Mouse (Mus musculus) kidney, embryonic 16.5 days (tissue): ENCODE data around the gene Panx3. TPM values are rescaled to one million over a fixed set of nuclear protein-coding genes. Genes with fewer than 3 reads are reported as not detected.
A peak's percentile ranks its signal among the peaks of the same experiment; 100 is the strongest.

ENCODE experiments used
- ATAC-seq: fragments of 200-750 bp; cut with Nextera tagmentation; 2 replicates; pipeline ENCODE4 v1.8.0; 2017; ENCODE audit warnings: moderate TSS enrichment; ENCODE audit not compliant: low FRiP score, low TSS enrichment
- H3K27ac ChIP-seq: fragments of 300-500 bp; sonication (generic); 2 replicates; pipeline ENCODE4 v1.5.1; 2014; ENCODE audit warnings: low read length
- H3K27me3 ChIP-seq: fragments of 300-500 bp; sonication (generic); 2 replicates; pipeline ENCODE4 v1.6.1; 2014; ENCODE audit warnings: low read length, control low read depth, mixed read lengths; ENCODE audit not compliant: insufficient read depth
- H3K36me3 ChIP-seq: fragments of 300-500 bp; sonication (generic); 2 replicates; pipeline ENCODE4 v1.6.1; 2014; ENCODE audit warnings: low read length, control low read depth, mixed read lengths; ENCODE audit not compliant: insufficient read depth
- H3K4me1 ChIP-seq: fragments of 300-500 bp; sonication (generic); 2 replicates; pipeline ENCODE4 v1.6.1; 2014; ENCODE audit warnings: low read length, control low read depth, mixed read lengths; ENCODE audit not compliant: insufficient read depth
- H3K4me2 ChIP-seq: fragments of 300-500 bp; sonication (generic); replicated peaks from 2 replicates; pipeline ENCODE4 v1.6.1; 2014; ENCODE audit warnings: low read depth, low read length
- H3K4me3 ChIP-seq: fragments of 300-500 bp; sonication (generic); 2 replicates; pipeline ENCODE4 v1.5.1; 2014; ENCODE audit warnings: mild to moderate bottlenecking, low read length
- H3K9ac ChIP-seq: fragments of 300-500 bp; sonication (generic); replicated peaks from 2 replicates; pipeline ENCODE4 v1.6.1; 2014; ENCODE audit warnings: low read length
- H3K9me3 ChIP-seq: fragments of 300-500 bp; sonication (generic); 2 replicates; pipeline ENCODE4 v1.6.1; 2016; ENCODE audit warnings: low read length, control low read depth
- WGBS: fragments of 180-500 bp; shearing (Covaris S2); extraction: QIAGEN DNeasy Blood & Tissue Kit; methylation state at CpG from one replicate; pipeline ENCODE4 v1.1.7; 2014; 5-methylcytosine and 5-hydroxymethylcytosine counted together
- polyA plus RNA-seq: library from polyadenylated mRNA; unstranded; fragments of >200 nt; fragmentation: Nextera tagmentation; extraction: Ambion mirVana; gene quantifications from 2 replicates; pipeline ENCODE4 v1.2.1, GENCODE M21; 2015

Panx3 gene
- polyA plus RNA-seq, 1 experiment from 2014 or later = not detected

GRCm38 (mm10) chr9:37636800-37637542 lies 32.1 kb downstream of the Panx3 start:
- peak; percentile 39; the same call in 1 of the 2 replicates for ATAC-seq
- Histone ChIP-seq H3K36me3 (no peaks in the 10 kb centered on the region), H3K27me3 (no peaks in the 10 kb centered on the region), H3K4me3 (no peak overlapping the region), H3K4me2 (no peak overlapping the region), H3K4me1 (no peaks in the 10 kb centered on the region), H3K9me3 (no peaks in the 10 kb centered on the region), H3K27ac (no peak overlapping the region), H3K9ac (no peak overlapping the region)
- WGBS = 39% methylated on average over 6 of the region's 6 CpGs

DNA sequence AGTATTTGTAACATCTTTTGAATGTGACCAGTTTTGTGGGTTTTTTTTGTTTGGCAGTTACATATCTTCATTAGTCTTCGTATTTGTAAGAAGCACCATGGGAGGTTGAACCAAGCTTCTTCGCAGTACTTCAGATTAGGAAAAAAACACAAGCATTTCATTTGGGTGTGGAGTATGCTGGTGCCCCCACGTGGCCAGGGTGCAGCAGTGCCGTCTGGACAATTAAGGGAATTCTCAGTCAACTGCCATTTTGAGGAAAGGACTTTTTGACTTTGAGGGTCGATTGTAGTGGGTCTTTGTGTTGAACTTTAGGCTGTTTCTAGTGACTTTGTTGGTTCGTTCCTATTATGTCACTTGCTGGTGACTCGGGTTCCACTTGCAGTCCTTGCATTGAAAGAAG lies 32.7 kb downstream of the Panx3 start:
- Histone ChIP-seq H3K4me2 (no peak overlapping the region), H3K36me3 (no peaks in the 10 kb centered on the region), H3K27me3 (no peaks in the 10 kb centered on the region), H3K4me1 (no peaks in the 10 kb centered on the region), H3K9me3 (no peaks in the 10 kb centered on the region), H3K4me3 (no peak overlapping the region), H3K9ac (no peak overlapping the region), H3K27ac (no peak overlapping the region)
- WGBS = 19% methylated on average over 7 of the region's 7 CpGs
- ATAC-seq = peak; percentile 39; the same call in 1 of the 2 replicates

- Histone ChIP-seq H3K4me3 (no peak overlapping the region), H3K4me2 (no peak overlapping the region), H3K9me3 (no peaks in the 10 kb centered on the region), H3K9ac (no peak overlapping the region), H3K36me3 (no peaks in the 10 kb centered on the region), H3K27ac (no peak overlapping the region), H3K4me1 (no peaks in the 10 kb centered on the region), H3K27me3 (no peaks in the 10 kb centered on the region)
- WGBS = 91% methylated on average over 3 of the region's 3 CpGs
- ATAC-seq = no peak
Measured at GRCm38 (mm10) chr9:37634269-37634668, 34.8 kb downstream of the Panx3 start.

- Histone ChIP-seq H3K4me1 (no peaks in the 10 kb centered on the region), H3K36me3 (no peaks in the 10 kb centered on the region), H3K4me3 (no peak overlapping the region), H3K27me3 (no peaks in the 10 kb centered on the region), H3K9ac (no peak overlapping the region), H3K27ac (no peak overlapping the region), H3K9me3 (no peaks in the 10 kb centered on the region), H3K4me2 (no peak overlapping the region)
- ATAC-seq = no peak
- WGBS = 88% methylated on average over 2 of the region's 2 CpGs
Measured at GRCm38 (mm10) chr9:37632305-37632704, 36.7 kb downstream of the Panx3 start.

DNA sequence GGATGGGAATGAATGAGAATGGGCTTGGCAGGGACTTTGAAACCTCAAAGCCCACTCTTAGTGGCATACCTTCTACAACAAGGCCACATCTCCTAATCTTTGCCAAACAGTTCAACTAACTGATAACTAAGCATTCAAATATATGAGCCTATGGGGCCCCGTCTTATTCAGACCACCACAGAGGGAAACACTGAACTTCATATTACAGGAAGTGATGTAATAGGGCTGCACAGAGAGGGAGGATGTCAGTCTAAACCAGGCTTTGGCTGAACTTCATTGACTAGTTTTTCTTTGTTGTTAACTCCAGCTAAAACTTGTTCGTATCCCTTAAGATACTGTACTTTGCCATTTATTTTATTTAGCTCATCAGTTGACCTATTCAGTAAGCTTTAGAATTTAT lies 39.1 kb downstream of the Panx3 start:
- H3K4me1 ChIP-seq = no peaks in the 10 kb centered on the region
- H3K27ac ChIP-seq = no peak overlapping the region
- ATAC-seq = no peak
- 82% methylated on average over 2 of the region's 2 CpGs for whole genome bisulfite sequencing
- no peaks in the 10 kb centered on the region for H3K9me3 ChIP-seq
- H3K4me3 ChIP-seq = no peak overlapping the region
- H3K9ac ChIP-seq = no peak overlapping the region
- no peak overlapping the region for H3K4me2 ChIP-seq
- H3K27me3 ChIP-seq = no peaks in the 10 kb centered on the region
- H3K36me3 ChIP-seq = no peaks in the 10 kb centered on the region

DNA sequence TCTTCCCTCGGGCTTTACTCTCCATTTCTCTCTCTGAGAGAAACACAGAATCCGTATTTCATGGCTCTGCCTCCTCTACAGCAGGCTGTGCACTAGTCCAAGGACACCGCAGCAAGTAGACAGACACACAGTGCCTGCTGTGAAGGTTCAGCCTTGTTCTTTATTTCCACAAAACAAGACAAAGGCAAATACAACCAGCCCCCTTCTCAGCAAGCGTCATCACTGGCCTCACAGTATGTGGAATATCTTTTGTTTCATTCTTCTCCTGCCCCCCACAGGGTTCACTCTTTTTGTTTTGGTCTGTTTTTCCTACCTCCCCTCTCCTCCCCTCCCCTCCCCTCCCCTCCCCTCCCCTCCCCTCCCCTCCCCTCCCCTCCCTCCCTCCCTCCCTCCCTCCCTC lies 40.5 kb downstream of the Panx3 start:
- no peak overlapping the region for H3K27ac ChIP-seq
- no peak overlapping the region for H3K4me3 ChIP-seq
- H3K9me3 ChIP-seq = no peaks in the 10 kb centered on the region
- ATAC-seq = no peak
- H3K9ac ChIP-seq = no peak overlapping the region
- WGBS = 83% methylated on average over 4 of the region's 4 CpGs
- no peaks in the 10 kb centered on the region for H3K4me1 ChIP-seq
- H3K27me3 ChIP-seq = no peaks in the 10 kb centered on the region
- H3K4me2 ChIP-seq = no peak overlapping the region
- no peaks in the 10 kb centered on the region for H3K36me3 ChIP-seq

DNA sequence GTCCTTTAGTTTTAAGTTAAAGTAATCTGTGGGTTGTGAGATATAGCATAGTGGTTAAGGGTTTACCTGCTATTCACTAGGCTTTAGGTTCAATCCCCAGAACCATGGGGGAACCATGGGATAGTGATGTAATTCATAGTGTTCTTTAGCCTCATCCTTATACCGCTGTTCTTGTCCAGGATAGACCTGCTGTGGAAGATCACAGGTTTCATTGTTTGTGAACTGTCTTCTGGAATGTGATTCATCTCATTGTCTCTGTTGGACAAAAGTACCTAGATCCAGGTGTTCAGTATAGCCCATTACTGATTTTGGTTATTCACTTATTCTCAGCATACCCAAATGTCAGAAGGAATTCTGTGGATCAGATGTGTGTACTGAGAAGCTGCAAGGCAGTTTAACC lies 41.8 kb downstream of the Panx3 start:
- Histone ChIP-seq H3K27me3 (no peaks in the 10 kb centered on the region), H3K9ac (no peak overlapping the region), H3K4me2 (no peak overlapping the region), H3K9me3 (no peaks in the 10 kb centered on the region), H3K4me3 (no peak overlapping the region), H3K27ac (no peak overlapping the region), H3K36me3 (no peaks in the 10 kb centered on the region), H3K4me1 (no peaks in the 10 kb centered on the region)
- no peak for ATAC-seq
- WGBS = 100% methylated on average over 1 of the region's 1 CpGs

GRCm38 (mm10) chr9:37626103-37626567 lies 42.9 kb downstream of the Panx3 start:
- no peaks in the 10 kb centered on the region for H3K9me3 ChIP-seq
- ATAC-seq = peak; percentile 63; the same call in 1 of the 2 replicates
- no peak overlapping the region for H3K4me2 ChIP-seq
- no peaks in the 10 kb centered on the region for H3K36me3 ChIP-seq
- H3K4me3 ChIP-seq = no peak overlapping the region
- no peaks in the 10 kb centered on the region for H3K4me1 ChIP-seq
- H3K27me3 ChIP-seq = 0 out of 2 replicates have a peak, but pooled peaks cover 3% of the 10 kb centered on the region
- WGBS = 15% methylated on average over 3 of the region's 3 CpGs
- H3K27ac ChIP-seq = no peak overlapping the region
- H3K9ac ChIP-seq = no peak overlapping the region

DNA sequence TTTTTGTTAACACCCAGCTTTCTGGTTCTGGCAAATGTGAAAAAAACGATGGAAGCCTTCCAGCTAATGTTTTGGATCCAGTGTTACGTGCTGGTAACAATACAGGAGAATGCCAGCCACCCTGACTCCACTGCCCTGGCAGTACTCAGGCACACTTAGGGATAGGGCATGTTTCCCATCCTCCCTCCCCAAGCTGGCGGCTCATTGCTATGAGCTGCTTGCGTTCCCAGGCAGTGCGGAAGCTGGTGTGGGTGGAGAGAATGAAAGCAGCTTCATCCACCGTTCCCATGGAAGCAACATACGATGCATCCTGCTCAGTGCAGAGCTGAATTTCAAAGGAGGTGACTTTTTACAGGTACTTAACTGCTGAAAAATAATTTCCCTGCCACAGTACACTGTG lies 43.4 kb downstream of the Panx3 start:
- Histone ChIP-seq H3K4me2 (no peak overlapping the region), H3K36me3 (no peaks in the 10 kb centered on the region), H3K9ac (no peak overlapping the region), H3K27me3 (0 out of 2 replicates have a peak, but pooled peaks cover 3% of the 10 kb centered on the region), H3K27ac (no peak overlapping the region), H3K4me3 (no peak overlapping the region), H3K9me3 (no peaks in the 10 kb centered on the region), H3K4me1 (no peaks in the 10 kb centered on the region)
- 33% methylated on average over 7 of the region's 7 CpGs for WGBS
- no peak for ATAC-seq

GRCm38 (mm10) chr9:37625129-37625528 lies 43.9 kb downstream of the Panx3 start:
- Histone ChIP-seq H3K4me3 (no peak overlapping the region), H3K27me3 (0 out of 2 replicates have a peak, but pooled peaks cover 3% of the 10 kb centered on the region), H3K4me2 (no peak overlapping the region), H3K9ac (no peak overlapping the region), H3K4me1 (no peaks in the 10 kb centered on the region), H3K9me3 (no peaks in the 10 kb centered on the region), H3K27ac (no peak overlapping the region), H3K36me3 (no peaks in the 10 kb centered on the region)
- 40% methylated on average over 3 of the region's 3 CpGs for WGBS
- ATAC-seq = no peak
